Mouse (Mus musculus): ENCODE measurements at regions not wholly inside any gene's neighbourhood (a gene's known extent, or its start where the extent isn't known, plus 50 kb on each side); places are given as distances from the start of the nearest gene placed in this dataset.

- TF ChIP-seq CTCF (IDR thresholded peaks at IDR 0.05; ENCODE audit: extremely low read depth, insufficient read length, insufficient replicate concordance, low read depth, low read length), result no peak
- no peak for TF ChIP-seq POLR2A (IDR thresholded peaks at IDR 0.05; ENCODE audit: low read depth, low read length)
Measured at GRCm38 (mm10) chr6:117118081-117118480, 50.3 kb upstream of the Cxcl12 start.

Data from small intestine, adult 2 months (tissue).